Mouse (Mus musculus) liver, adult 2 months (tissue): Measurements from ENCODE around the gene Negr1.

Experiments
- CTCF ChIP-seq: fragments of 200-500 bp; IDR thresholded peaks from 2 replicates; pipeline ENCODE4 v1.5.1; 2011; ENCODE audit warnings: low read depth, low read length, control low read depth
- POLR2A ChIP-seq: fragments of 200-500 bp; IDR thresholded peaks from 2 replicates; pipeline ENCODE4 v1.6.1; 2011; ENCODE audit warnings: low read length, control low read depth; ENCODE audit not compliant: insufficient read depth; ENCODE audit errors: extremely low read depth

DNA sequence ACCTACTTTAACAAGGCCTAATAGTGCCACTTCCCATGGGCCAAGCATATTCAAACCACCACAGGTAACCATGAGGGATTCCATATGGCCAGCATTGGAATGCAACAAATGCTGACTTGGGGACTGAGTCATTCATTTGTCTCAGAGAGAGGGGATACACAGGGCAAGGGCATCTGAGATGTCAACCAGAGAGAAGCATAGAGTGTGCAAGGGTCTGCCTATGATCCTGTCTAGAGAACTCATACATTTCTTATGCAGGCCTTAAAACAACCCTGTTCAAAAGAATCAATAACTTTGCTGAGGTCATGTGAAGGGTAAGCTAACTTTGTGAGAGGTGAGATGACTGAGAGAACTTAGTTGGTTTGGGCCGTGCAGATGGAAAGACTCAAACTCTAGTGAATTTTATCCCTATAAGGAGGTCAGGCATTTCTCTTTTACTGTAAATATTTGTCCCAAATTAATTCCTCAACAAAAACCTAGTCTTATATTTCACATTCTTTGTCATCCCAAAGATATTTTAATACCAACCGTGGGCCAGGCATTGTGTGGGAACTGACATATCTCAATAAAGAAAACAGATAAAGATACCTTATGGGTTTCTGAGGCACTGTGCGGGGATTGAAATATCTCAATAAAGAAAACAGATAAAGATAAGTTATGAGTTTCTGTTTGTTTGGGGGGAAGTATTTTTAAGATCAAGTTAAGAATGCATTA lies 543.4 kb downstream of the Negr1 start:
- no peak for TF ChIP-seq CTCF
- no peak for TF ChIP-seq POLR2A
